Mouse (Mus musculus) spleen, adult 2 months (tissue): Measurements from ENCODE around the gene Tcp10c.
"Not testable (repeated sequence)": the region's sequence is repeated elsewhere in the genome, so short reads cannot be mapped to it uniquely, and the experiment has no call there.

Experiments
- CTCF ChIP-seq: fragments of 200-500 bp; IDR thresholded peaks from 2 replicates; pipeline ENCODE4 v1.5.1; 2011; ENCODE audit warnings: mild to moderate bottlenecking, inconsistent platforms; ENCODE audit not compliant: insufficient read depth, insufficient read length, insufficient replicate concordance; ENCODE audit errors: extremely low read depth
- POLR2A ChIP-seq: fragments of 200-500 bp; IDR thresholded peaks from 2 replicates; pipeline ENCODE4 v1.6.1; 2011; ENCODE audit warnings: low read depth, low read length, inconsistent platforms

DNA sequence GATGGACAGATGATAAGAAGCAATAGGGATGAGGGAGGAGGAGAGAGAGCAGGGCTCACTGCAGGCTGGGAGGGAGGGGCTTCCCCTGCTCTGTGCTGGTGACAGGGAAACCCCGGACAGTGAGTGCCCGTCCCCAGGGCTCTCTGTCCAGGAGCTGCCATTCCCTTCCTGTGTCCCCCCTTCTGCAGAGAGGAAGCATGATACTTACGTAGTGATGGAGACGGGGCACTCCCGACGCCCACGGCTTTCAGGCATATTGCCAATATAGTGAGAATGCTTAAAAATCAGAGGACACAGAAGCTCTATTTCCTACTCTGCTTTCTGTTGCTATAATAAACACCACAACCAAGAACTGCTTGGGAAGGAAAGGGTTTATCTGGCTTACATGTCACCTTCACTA is 14.3 kb downstream of the Tcp10c start:
- TF ChIP-seq POLR2A, CTCF: not testable (repeated sequence)
